Mouse (Mus musculus) embryonic facial prominence, embryonic 15.5 days (tissue): ENCODE results near the gene Gm43518. TPM values are rescaled to one million over a fixed set of nuclear protein-coding genes. Genes with fewer than 3 reads are reported as not detected.
A peak's percentile ranks its signal among the peaks of the same experiment; 100 is the strongest.

Source experiments
- ATAC-seq: fragments of 200-750 bp; cut with Nextera tagmentation; 2 replicates; pipeline ENCODE4 v1.8.0; 2017; ENCODE audit warnings: low read depth, moderate TSS enrichment; ENCODE audit not compliant: insufficient number of reproducible peaks, low FRiP score, low TSS enrichment
- H3K27ac ChIP-seq: fragments of 300-500 bp; sonication (generic); replicated peaks from 2 replicates; pipeline ENCODE4 v1.5.1; 2015; ENCODE audit warnings: mild to moderate bottlenecking, inconsistent platforms
- H3K27me3 ChIP-seq: fragments of 300-500 bp; sonication (generic); 2 replicates; pipeline ENCODE4 v1.6.1; 2015; ENCODE audit warnings: inconsistent platforms
- H3K36me3 ChIP-seq: fragments of 300-500 bp; sonication (generic); 2 replicates; pipeline ENCODE4 v1.6.1; 2015; ENCODE audit warnings: mild to moderate bottlenecking, inconsistent platforms
- H3K4me1 ChIP-seq: fragments of 300-500 bp; sonication (generic); 2 replicates; pipeline ENCODE4 v1.6.1; 2015; ENCODE audit warnings: inconsistent platforms
- H3K4me2 ChIP-seq: fragments of 300-500 bp; sonication (generic); replicated peaks from 2 replicates; pipeline ENCODE4 v1.6.1; 2015; ENCODE audit warnings: mild to moderate bottlenecking, inconsistent platforms
- H3K4me3 ChIP-seq: fragments of 300-500 bp; sonication (generic); replicated peaks from 2 replicates; pipeline ENCODE4 v1.5.1; 2015; ENCODE audit warnings: mild to moderate bottlenecking, inconsistent platforms
- H3K9ac ChIP-seq: fragments of 300-500 bp; sonication (generic); 2 replicates; pipeline ENCODE4 v1.6.1; 2015; ENCODE audit warnings: inconsistent platforms
- H3K9me3 ChIP-seq: fragments of 300-500 bp; sonication (generic); replicated peaks from 2 replicates; pipeline ENCODE4 v1.6.1; 2016; ENCODE audit warnings: inconsistent platforms
- WGBS: fragments of 180-500 bp; shearing (Covaris S2); methylation state at CpG from one replicate; pipeline ENCODE4 v1.1.7; 2015; 5-methylcytosine and 5-hydroxymethylcytosine counted together
- polyA plus RNA-seq: library from polyadenylated mRNA; unstranded; fragments of >200 nt; fragmentation: Nextera tagmentation; extraction: Ambion mirVana; gene quantifications from 2 replicates; pipeline ENCODE4 v1.2.1, GENCODE M21; 2015

The Gm43518 gene
- polyA plus RNA-seq, result 1.9 and 2.9 TPM in 2 replicates

GRCm38 (mm10) chr5:123927118-123927517, at the start of gene Gm43518:
TSS of gene Gm43518 (plus strand) at chr5:123927418.
- Histone ChIP-seq H3K27me3 (no peaks in the 10 kb centered on the region), H3K4me2 (no peak within 1 kb of the TSS), H3K27ac (no peak within 1 kb of the TSS), H3K36me3 (peaks cover 67% of the 10 kb centered on the region), H3K9me3 (no peaks in the 10 kb centered on the region), H3K4me3 (no peak within 1 kb of the TSS), H3K4me1 (peaks cover 10% of the 10 kb centered on the region; the same call in 1 of the 2 replicates), H3K9ac (no peak within 1 kb of the TSS)
- no peak for ATAC-seq
- 93% methylated on average over 9 of the region's 9 CpGs for WGBS

GRCm38 (mm10) chr5:123878056-123878455, 49.2 kb upstream of the Gm43518 start:
- no peaks in the 10 kb centered on the region for H3K36me3 ChIP-seq
- 49% methylated on average over 14 of the region's 14 CpGs for WGBS
- no peak overlapping the region for H3K9ac ChIP-seq
- H3K4me3 ChIP-seq, result peak overlapping the region; percentile 14; the same call in 1 of the 2 replicates
- ATAC-seq, result no peak
- peak overlapping the region; percentile 33 for H3K4me2 ChIP-seq
- H3K27me3 ChIP-seq, result no peaks in the 10 kb centered on the region
- H3K4me1 ChIP-seq, result peaks cover 20% of the 10 kb centered on the region
- H3K9me3 ChIP-seq, result no peaks in the 10 kb centered on the region
- H3K27ac ChIP-seq, result no peak overlapping the region

GRCm38 (mm10) chr5:123879928-123880327, 47.3 kb upstream of the Gm43518 start, which contains the start of gene Hcar1:
TSS of gene Hcar1 (minus strand) at chr5:123880020.
- Histone ChIP-seq H3K4me1 (peaks cover 20% of the 10 kb centered on the region), H3K9ac (no peak within 1 kb of the TSS), H3K36me3 (no peaks in the 10 kb centered on the region), H3K4me3 (0 out of 2 replicates have a peak within 1 kb of the TSS, but pooled peaks have one; percentile 3), H3K4me2 (peak within 1 kb of the TSS; percentile 27), H3K9me3 (no peaks in the 10 kb centered on the region), H3K27me3 (no peaks in the 10 kb centered on the region), H3K27ac (peak within 1 kb of the TSS; percentile 45; the same call in 1 of the 2 replicates)
- 46% methylated on average over 12 of the region's 12 CpGs for WGBS
- peak; percentile 17; the same call in 1 of the 2 replicates for ATAC-seq

GRCm38 (mm10) chr5:123880778-123881177, 46.4 kb upstream of the Gm43518 start:
- Histone ChIP-seq H3K27me3 (no peaks in the 10 kb centered on the region), H3K4me3 (no peak overlapping the region), H3K4me2 (no peak overlapping the region), H3K36me3 (no peaks in the 10 kb centered on the region), H3K9ac (no peak overlapping the region), H3K4me1 (peaks cover 20% of the 10 kb centered on the region), H3K27ac (no peak overlapping the region), H3K9me3 (no peaks in the 10 kb centered on the region)
- no peak for ATAC-seq
- WGBS, result 84% methylated on average over 14 of the region's 14 CpGs

DNA sequence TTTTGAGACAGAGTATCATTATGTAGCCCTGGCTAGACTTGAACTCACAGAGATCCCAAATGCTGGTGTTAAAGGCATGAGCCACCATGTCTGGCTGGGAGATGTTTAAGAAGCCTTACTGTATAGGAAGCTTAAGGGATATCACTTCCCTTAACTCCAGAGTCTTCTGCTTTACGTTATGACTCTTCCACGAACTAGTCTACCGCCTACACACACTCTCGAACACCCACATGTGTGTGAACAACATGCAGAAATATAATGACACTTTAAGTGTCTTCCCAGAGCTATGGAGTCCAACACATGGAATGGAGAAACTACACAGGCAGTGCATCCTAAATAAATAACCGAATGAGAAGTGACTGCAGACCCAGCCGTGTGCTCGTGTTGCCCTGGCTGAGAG, 43.3 kb upstream of the Gm43518 start:
- H3K4me3 ChIP-seq, result no peak overlapping the region
- ATAC-seq, result no peak
- 72% methylated on average over 7 of the region's 7 CpGs for WGBS
- H3K9ac ChIP-seq, result no peak overlapping the region
- H3K4me2 ChIP-seq, result no peak overlapping the region
- H3K9me3 ChIP-seq, result no peaks in the 10 kb centered on the region
- no peak overlapping the region for H3K27ac ChIP-seq
- H3K36me3 ChIP-seq, result no peaks in the 10 kb centered on the region
- H3K27me3 ChIP-seq, result no peaks in the 10 kb centered on the region
- peaks cover 15% of the 10 kb centered on the region for H3K4me1 ChIP-seq

DNA sequence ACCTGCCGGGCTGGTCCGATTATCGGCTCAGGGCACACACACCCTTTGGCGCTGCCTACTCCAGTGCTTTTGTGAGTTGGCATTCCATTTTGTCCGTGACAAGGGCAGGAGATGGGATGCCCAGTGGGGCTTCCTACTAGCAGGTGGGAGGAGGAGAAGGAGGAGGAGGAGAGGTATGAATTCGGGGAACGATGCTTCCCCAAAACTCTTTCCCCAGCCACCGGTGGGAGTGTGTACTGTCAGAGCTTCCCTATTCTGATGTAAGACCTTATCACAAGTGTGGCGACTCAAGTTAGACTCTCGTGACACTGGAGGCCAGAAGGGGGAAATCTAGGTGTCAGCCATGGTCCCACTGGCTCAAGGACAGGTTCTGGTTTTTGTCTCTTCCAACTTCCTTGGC, 42.9 kb upstream of the Gm43518 start:
- no peaks in the 10 kb centered on the region for H3K27me3 ChIP-seq

DNA sequence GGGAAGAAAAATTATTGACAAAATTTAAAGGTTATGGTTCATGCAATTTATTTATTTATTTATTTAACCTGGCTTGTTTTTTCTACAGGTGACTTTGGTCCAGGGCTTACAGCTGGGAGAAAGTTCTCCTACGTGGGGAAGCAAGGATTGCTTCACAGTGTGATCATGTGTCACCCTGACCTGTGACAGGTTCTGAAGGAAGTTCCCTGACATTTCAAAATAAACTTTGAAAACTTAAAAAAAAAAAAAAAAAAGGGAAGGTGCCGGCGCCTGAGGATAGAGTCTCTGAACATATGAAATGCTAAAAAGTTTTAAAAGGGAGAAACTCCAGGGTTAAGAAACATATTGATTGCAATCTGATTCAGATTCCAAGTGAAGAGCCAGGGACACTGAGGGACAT, 40.9 kb upstream of the Gm43518 start:
- Histone ChIP-seq H3K4me1 (no peaks in the 10 kb centered on the region), H3K9me3 (no peaks in the 10 kb centered on the region), H3K27me3 (no peaks in the 10 kb centered on the region), H3K4me2 (no peak overlapping the region), H3K27ac (no peak overlapping the region), H3K4me3 (no peak overlapping the region), H3K36me3 (no peaks in the 10 kb centered on the region), H3K9ac (no peak overlapping the region)
- WGBS, result 62% methylated on average over 3 of the region's 3 CpGs
- ATAC-seq, result no peak

More for the DNA sequence above, 42.9 kb upstream of the Gm43518 start:
- Histone ChIP-seq H3K36me3 (no peaks in the 10 kb centered on the region), H3K4me1 (peaks cover 11% of the 10 kb centered on the region), H3K27ac (no peak overlapping the region), H3K4me2 (no peak overlapping the region), H3K9me3 (no peaks in the 10 kb centered on the region), H3K4me3 (no peak overlapping the region), H3K9ac (no peak overlapping the region)
- WGBS, result 73% methylated on average over 10 of the region's 10 CpGs
- ATAC-seq, result no peak

- H3K27me3 ChIP-seq, result no peaks in the 10 kb centered on the region
- WGBS, result 66% methylated on average over 2 of the region's 2 CpGs
- no peak overlapping the region for H3K4me3 ChIP-seq
- no peak overlapping the region for H3K27ac ChIP-seq
- H3K9ac ChIP-seq, result no peak overlapping the region
- no peaks in the 10 kb centered on the region for H3K9me3 ChIP-seq
- no peak overlapping the region for H3K4me2 ChIP-seq
- H3K4me1 ChIP-seq, result no peaks in the 10 kb centered on the region
- no peak for ATAC-seq
- H3K36me3 ChIP-seq, result no peaks in the 10 kb centered on the region
These were observed 36.9 kb upstream of the Gm43518 start for GRCm38 (mm10) chr5:123890312-123890711.

GRCm38 (mm10) chr5:123890987-123891386, 36.2 kb upstream of the Gm43518 start:
- no peak for ATAC-seq
- no peaks in the 10 kb centered on the region for H3K4me1 ChIP-seq

GRCm38 (mm10) chr5:123891669-123892068, 35.5 kb upstream of the Gm43518 start:
- WGBS, result 46% methylated on average over 6 of the region's 6 CpGs
- no peak overlapping the region for H3K4me2 ChIP-seq
- H3K27me3 ChIP-seq, result no peaks in the 10 kb centered on the region
- no peak overlapping the region for H3K27ac ChIP-seq
- no peaks in the 10 kb centered on the region for H3K4me1 ChIP-seq
- H3K9me3 ChIP-seq, result no peaks in the 10 kb centered on the region
- H3K4me3 ChIP-seq, result no peak overlapping the region
- no peak overlapping the region for H3K9ac ChIP-seq
- no peaks in the 10 kb centered on the region for H3K36me3 ChIP-seq
- ATAC-seq, result no peak

More at GRCm38 (mm10) chr5:123890987-123891386, 36.2 kb upstream of the Gm43518 start:
- H3K9me3 ChIP-seq, result no peaks in the 10 kb centered on the region
- H3K4me2 ChIP-seq, result no peak overlapping the region
- no peaks in the 10 kb centered on the region for H3K27me3 ChIP-seq
- no peaks in the 10 kb centered on the region for H3K36me3 ChIP-seq
- H3K27ac ChIP-seq, result no peak overlapping the region
- 79% methylated on average over 5 of the region's 5 CpGs for WGBS
- no peak overlapping the region for H3K9ac ChIP-seq
- H3K4me3 ChIP-seq, result no peak overlapping the region

- no peaks in the 10 kb centered on the region for H3K27me3 ChIP-seq
- ATAC-seq, result no peak
- 83% methylated on average over 5 of the region's 5 CpGs for WGBS
- H3K9me3 ChIP-seq, result no peaks in the 10 kb centered on the region
- H3K36me3 ChIP-seq, result no peaks in the 10 kb centered on the region
- H3K4me3 ChIP-seq, result no peak overlapping the region
- no peak overlapping the region for H3K4me2 ChIP-seq
- no peak overlapping the region for H3K27ac ChIP-seq
- no peak overlapping the region for H3K9ac ChIP-seq
- no peaks in the 10 kb centered on the region for H3K4me1 ChIP-seq
These were observed 33.7 kb upstream of the Gm43518 start for GRCm38 (mm10) chr5:123893520-123893919.

GRCm38 (mm10) chr5:123896395-123896794, 30.8 kb upstream of the Gm43518 start:
- H3K9ac ChIP-seq, result no peak overlapping the region
- no peaks in the 10 kb centered on the region for H3K36me3 ChIP-seq
- ATAC-seq, result no peak
- H3K4me3 ChIP-seq, result no peak overlapping the region
- H3K4me1 ChIP-seq, result no peaks in the 10 kb centered on the region
- 0 out of 2 replicates have a peak overlapping the region, but pooled peaks have one; percentile 36 for H3K27ac ChIP-seq
- H3K4me2 ChIP-seq, result no peak overlapping the region
- H3K27me3 ChIP-seq, result no peaks in the 10 kb centered on the region
- H3K9me3 ChIP-seq, result no peaks in the 10 kb centered on the region
- WGBS, result 61% methylated on average over 11 of the region's 11 CpGs
